Mouse (Mus musculus) myocyte (in vitro differentiated cells): ENCODE measurements around the gene Son. TPM values are rescaled to one million over a fixed set of nuclear protein-coding genes. Genes with fewer than 3 reads are reported as not detected.

Source experiments
- H3K27me3 ChIP-seq: one replicate; pipeline ENCODE4 v1.6.1; 2011; ENCODE audit not compliant: control insufficient read depth, insufficient read depth, insufficient read length
- H3K36me3 ChIP-seq: one replicate; pipeline ENCODE4 v1.6.1; 2011; ENCODE audit not compliant: control insufficient read depth, insufficient read depth
- H3K4me2 ChIP-seq: one replicate; pipeline ENCODE4 v1.6.1; 2011; ENCODE audit warnings: low read depth, control low read depth
- H3K4me3 ChIP-seq: one replicate; pipeline ENCODE4 v1.5.1; 2011; ENCODE audit warnings: mild to moderate bottlenecking, control low read depth, moderate library complexity
- H3K79me2 ChIP-seq: one replicate; pipeline ENCODE4 v1.6.1; 2011; ENCODE audit not compliant: control insufficient read depth, insufficient read depth
- H3ac ChIP-seq: one replicate; pipeline ENCODE4 v1.6.1; 2011; ENCODE audit not compliant: control insufficient read depth, insufficient read length
- CEBPB ChIP-seq: IDR thresholded peaks from 2 replicates; pipeline ENCODE4 v1.6.1; 2011; ENCODE audit warnings: mild to moderate bottlenecking, moderate library complexity; ENCODE audit not compliant: poor library complexity, insufficient read depth, severe bottlenecking
- E2F4 ChIP-seq: IDR thresholded peaks from one replicate; pipeline ENCODE4 v1.6.1; 2011; ENCODE audit warnings: mild to moderate bottlenecking, control low read depth, moderate library complexity; ENCODE audit not compliant: insufficient read depth
- MAX ChIP-seq: IDR thresholded peaks from one replicate; pipeline ENCODE4 v1.6.1; 2011; ENCODE audit warnings: low read depth, mild to moderate bottlenecking, control low read depth
- MYOD1 ChIP-seq, 3 experiments: IDR thresholded peaks; one replicate each; pipeline ENCODE4 v1.6.1; 2011; ENCODE audit warnings: control low read depth in 2 of 3, low read depth in 2 of 3, mild to moderate bottlenecking in 2 of 3, moderate library complexity in 1 of 3; ENCODE audit not compliant: insufficient read length in 2 of 3, control insufficient read depth in 1 of 3
- MYOG ChIP-seq, 3 experiments: IDR thresholded peaks; one replicate each; pipeline ENCODE4 v1.6.1; 2011; ENCODE audit warnings: control low read depth in 2 of 3, low read depth in 2 of 3, mild to moderate bottlenecking in 2 of 3; ENCODE audit not compliant: insufficient read length in 2 of 3, control insufficient read depth in 1 of 3, insufficient read depth in 1 of 3
- POLR2A ChIP-seq: IDR thresholded peaks from one replicate; pipeline ENCODE4 v1.6.1; 2011; ENCODE audit warnings: low read depth, mild to moderate bottlenecking, control low read depth, moderate library complexity; ENCODE audit not compliant: insufficient read length
- POLR2AphosphoS2 ChIP-seq: IDR thresholded peaks from one replicate; pipeline ENCODE4 v1.6.1; 2011; ENCODE audit warnings: low read depth, control low read depth; ENCODE audit not compliant: insufficient read length
- REST ChIP-seq: IDR thresholded peaks from one replicate; pipeline ENCODE4 v1.6.1; 2011; ENCODE audit warnings: mild to moderate bottlenecking, control low read depth, moderate library complexity; ENCODE audit not compliant: insufficient read depth, insufficient read length
- SRF ChIP-seq: IDR thresholded peaks from one replicate; pipeline ENCODE4 v1.6.1; 2011; ENCODE audit warnings: low read depth; ENCODE audit not compliant: control insufficient read depth, insufficient read length
- TCF12 ChIP-seq: IDR thresholded peaks from one replicate; pipeline ENCODE4 v1.6.1; 2011; ENCODE audit warnings: mild to moderate bottlenecking, control low read depth; ENCODE audit not compliant: poor library complexity, insufficient read depth, severe bottlenecking
- TCF3 ChIP-seq: IDR thresholded peaks from one replicate; pipeline ENCODE4 v1.6.1; 2011; ENCODE audit warnings: low read depth, control low read depth; ENCODE audit not compliant: insufficient read length
- USF1 ChIP-seq: IDR thresholded peaks from one replicate; pipeline ENCODE4 v1.6.1; 2011; ENCODE audit warnings: low read depth, mild to moderate bottlenecking, control low read depth, moderate library complexity
- polyA plus RNA-seq: library from polyadenylated mRNA; unstranded; fragments of >200 nt; fragmentation: generic; extraction: Trizol; gene quantifications from one replicate; pipeline ENCODE4 v1.2.1, GENCODE M21; 2012; ENCODE audit warnings: missing spikeins

Gene Son
- polyA plus RNA-seq, 1 experiment: 48.7 TPM

GRCm38 (mm10) chr16:91614552-91614951 lies 32.8 kb upstream of the Son start:
- no peak overlapping the region for H3K4me2 ChIP-seq
- H3K4me3 ChIP-seq: no peak overlapping the region
- no peaks in the 10 kb centered on the region for H3K36me3 ChIP-seq
- H3ac ChIP-seq: no peak overlapping the region
- H3K27me3 ChIP-seq: peaks cover 4% of the 10 kb centered on the region
- no peaks in the 10 kb centered on the region for H3K79me2 ChIP-seq
- no peak for TF ChIP-seq TCF12
- TF ChIP-seq POLR2AphosphoS2: no peak
- TF ChIP-seq TCF3: no peak
- no peak for TF ChIP-seq SRF
- no peak for TF ChIP-seq CEBPB
- TF ChIP-seq REST: no peak
- TF ChIP-seq MYOG (IDR thresholded peaks at IDR 0.05; ENCODE audit: control insufficient read depth in 1 of 3, insufficient read depth in 1 of 3, insufficient read length in 2 of 3, low read depth in 2 of 3): no peak
- no peak for TF ChIP-seq MAX
- TF ChIP-seq POLR2A: no peak
- no peak for TF ChIP-seq E2F4
- no peak for TF ChIP-seq MYOD1 (IDR thresholded peaks at IDR 0.05; ENCODE audit: control insufficient read depth in 1 of 3, insufficient read length in 2 of 3, low read depth in 2 of 3)
- TF ChIP-seq USF1: no peak

GRCm38 (mm10) chr16:91618511-91619501 lies 28.5 kb upstream of the Son start, which contains the start of gene Dnajc28:
Gene Dnajc28, minus strand, starts transcription at chr16:91619026.
- Histone ChIP-seq H3K36me3 (no peaks in the 10 kb centered on the region), H3K27me3 (peaks cover 4% of the 10 kb centered on the region), H3ac (peak within 1 kb of the TSS; percentile 75), H3K4me2 (peak within 1 kb of the TSS; percentile 83), H3K4me3 (peak within 1 kb of the TSS; percentile 32), H3K79me2 (no peaks in the 10 kb centered on the region)
- TF ChIP-seq MAX (no peak), REST (no peak), POLR2AphosphoS2 (no peak), TCF3 (no peak), E2F4 (no peak), CEBPB (no peak), TCF12 (no peak)

GRCm38 (mm10) chr16:91620185-91620584 lies 27.1 kb upstream of the Son start:
- no peak overlapping the region for H3ac ChIP-seq
- no peak overlapping the region for H3K4me2 ChIP-seq
- H3K27me3 ChIP-seq: peaks cover 4% of the 10 kb centered on the region
- H3K36me3 ChIP-seq: peaks cover 10% of the 10 kb centered on the region
- no peaks in the 10 kb centered on the region for H3K79me2 ChIP-seq
- H3K4me3 ChIP-seq: no peak overlapping the region
- TF ChIP-seq MAX: no peak
- TF ChIP-seq USF1: no peak
- TF ChIP-seq REST: no peak
- TF ChIP-seq E2F4: no peak
- TF ChIP-seq CEBPB: no peak
- no peak for TF ChIP-seq POLR2AphosphoS2
- no peak for TF ChIP-seq TCF3
- no peak for TF ChIP-seq POLR2A
- TF ChIP-seq SRF: no peak
- no peak for TF ChIP-seq MYOG (IDR thresholded peaks at IDR 0.05; ENCODE audit: control insufficient read depth in 1 of 3, insufficient read depth in 1 of 3, insufficient read length in 2 of 3, low read depth in 2 of 3)
- TF ChIP-seq TCF12: no peak

GRCm38 (mm10) chr16:91620991-91621390 lies 26.3 kb upstream of the Son start:
- H3K4me3 ChIP-seq: no peak overlapping the region

More at GRCm38 (mm10) chr16:91620991-91621390, 26.3 kb upstream of the Son start:
- peaks cover 10% of the 10 kb centered on the region for H3K36me3 ChIP-seq
- H3K27me3 ChIP-seq: peaks cover 4% of the 10 kb centered on the region
- no peak overlapping the region for H3ac ChIP-seq
- H3K79me2 ChIP-seq: no peaks in the 10 kb centered on the region
- no peak overlapping the region for H3K4me2 ChIP-seq
- TF ChIP-seq TCF12 (no peak), POLR2AphosphoS2 (no peak), USF1 (no peak), MYOD1 (IDR thresholded peaks at IDR 0.05; ENCODE audit: control insufficient read depth in 1 of 3, insufficient read length in 2 of 3, low read depth in 2 of 3) (no peak), MYOG (IDR thresholded peaks at IDR 0.05; ENCODE audit: control insufficient read depth in 1 of 3, insufficient read depth in 1 of 3, insufficient read length in 2 of 3, low read depth in 2 of 3) (no peak), CEBPB (no peak), TCF3 (no peak), MAX (no peak), REST (no peak), E2F4 (no peak), POLR2A (no peak), SRF (no peak)
